Mouse (Mus musculus) heart, embryonic 11.5 days (tissue): ENCODE data around the gene Zfp523. TPM values are rescaled to one million over a fixed set of nuclear protein-coding genes. Genes with fewer than 3 reads are reported as not detected.
A peak's percentile ranks its signal among the peaks of the same experiment; 100 is the strongest.

Source experiments
- ATAC-seq: fragments of 200-750 bp; cut with Nextera tagmentation; replicated peaks from 2 replicates; pipeline ENCODE4 v1.8.0; 2017; ENCODE audit warnings: moderate library complexity; ENCODE audit not compliant: insufficient number of reproducible peaks, low FRiP score, low TSS enrichment
- H3K27ac ChIP-seq: fragments of 300-500 bp; sonication (generic); 2 replicates; pipeline ENCODE4 v1.5.1; 2014; ENCODE audit warnings: mild to moderate bottlenecking, low read depth, low read length
- H3K27me3 ChIP-seq: fragments of 300-500 bp; sonication (generic); 2 replicates; pipeline ENCODE4 v1.6.1; 2014; ENCODE audit warnings: mild to moderate bottlenecking, low read length, mixed read lengths; ENCODE audit not compliant: control insufficient read depth, insufficient read depth
- H3K36me3 ChIP-seq: fragments of 300-500 bp; sonication (generic); 2 replicates; pipeline ENCODE4 v1.6.1; 2014; ENCODE audit warnings: mild to moderate bottlenecking, low read length, moderate library complexity, mixed read lengths; ENCODE audit not compliant: control insufficient read depth, insufficient read depth
- H3K4me1 ChIP-seq: fragments of 300-500 bp; sonication (generic); 2 replicates; pipeline ENCODE4 v1.6.1; 2014; ENCODE audit warnings: low read length; ENCODE audit not compliant: control insufficient read depth, insufficient read depth
- H3K4me2 ChIP-seq: fragments of 300-500 bp; sonication (generic); 2 replicates; pipeline ENCODE4 v1.6.1; 2014; ENCODE audit warnings: mild to moderate bottlenecking, moderate library complexity
- H3K4me3 ChIP-seq: fragments of 300-500 bp; sonication (generic); 2 replicates; pipeline ENCODE4 v1.5.1; 2014; ENCODE audit warnings: low read depth, low read length
- H3K9ac ChIP-seq: fragments of 300-500 bp; sonication (generic); 2 replicates; pipeline ENCODE4 v1.6.1; 2014; ENCODE audit warnings: mild to moderate bottlenecking, low read depth, low read length, moderate library complexity
- H3K9me3 ChIP-seq: fragments of 300-500 bp; sonication (generic); replicated peaks from 2 replicates; pipeline ENCODE4 v1.6.1; 2016; ENCODE audit warnings: low read length; ENCODE audit not compliant: control insufficient read depth
- WGBS: fragments of 180-500 bp; shearing (Covaris S2); extraction: QIAGEN DNeasy Blood & Tissue Kit; methylation state at CpG from one replicate; pipeline ENCODE4 v1.1.7; 2014; ENCODE audit not compliant: insufficient replicate concordance; 5-methylcytosine and 5-hydroxymethylcytosine counted together
- polyA plus RNA-seq: library from polyadenylated mRNA; unstranded; fragments of >200 nt; fragmentation: Nextera tagmentation; extraction: Ambion mirVana; gene quantifications from 2 replicates; pipeline ENCODE4 v1.2.1, GENCODE M21; 2014

Gene Zfp523
- polyA plus RNA-seq, 1 experiment from 2014 or later = 21.0 TPM

DNA sequence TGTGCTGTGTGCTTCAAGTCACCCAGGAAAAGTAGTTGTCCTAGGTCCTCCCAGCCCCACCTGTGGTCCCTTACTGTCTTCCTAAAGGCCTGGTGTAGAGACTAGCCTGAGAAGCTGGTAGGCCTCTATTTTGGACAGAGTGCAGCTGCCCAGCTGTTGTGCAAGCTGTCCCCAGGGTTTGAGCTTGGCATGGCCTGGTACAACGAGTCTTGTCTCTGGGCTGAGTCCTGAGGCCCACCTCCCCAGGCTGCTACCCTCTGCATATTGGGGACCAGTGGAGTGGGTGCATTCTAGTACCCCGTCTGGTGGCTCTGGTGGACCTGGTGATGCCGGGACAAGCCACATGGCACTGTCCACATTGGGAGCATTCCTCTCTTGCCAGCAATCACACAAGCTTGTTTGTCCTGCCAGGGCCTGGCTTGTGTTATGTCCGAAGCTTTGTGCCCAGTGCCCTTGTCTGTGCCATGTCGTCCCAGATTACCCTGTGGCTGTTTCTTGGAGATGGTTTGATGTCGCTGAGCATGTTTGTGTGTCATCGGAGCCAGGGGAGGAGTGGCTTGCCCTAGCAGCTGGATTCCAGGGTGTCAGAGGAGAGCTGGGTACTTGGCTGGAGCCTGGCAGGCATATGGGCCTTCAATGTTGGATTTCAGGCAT is 59.2 kb downstream of the Zfp523 start:
- Histone ChIP-seq H3K4me3 (no peak overlapping the region), H3K4me1 (0 out of 2 replicates have a peak, but pooled peaks cover 3% of the 10 kb centered on the region), H3K4me2 (no peak overlapping the region), H3K36me3 (no peaks in the 10 kb centered on the region; the same call in 1 of the 2 replicates), H3K9me3 (no peaks in the 10 kb centered on the region), H3K27ac (no peak overlapping the region), H3K9ac (no peak overlapping the region), H3K27me3 (no peaks in the 10 kb centered on the region)
- 82% methylated on average over 7 of the region's 7 CpGs for WGBS
- no peak for ATAC-seq

- 78% methylated on average over 4 of the region's 4 CpGs for WGBS
- Histone ChIP-seq H3K4me1 (0 out of 2 replicates have a peak, but pooled peaks cover 3% of the 10 kb centered on the region), H3K27me3 (no peaks in the 10 kb centered on the region), H3K9ac (no peak overlapping the region), H3K27ac (no peak overlapping the region), H3K36me3 (no peaks in the 10 kb centered on the region; the same call in 1 of the 2 replicates), H3K9me3 (no peaks in the 10 kb centered on the region), H3K4me2 (no peak overlapping the region), H3K4me3 (no peak overlapping the region)
- ATAC-seq = no peak
These were observed 59.7 kb downstream of the Zfp523 start for GRCm38 (mm10) chr17:28236636-28237015.

GRCm38 (mm10) chr17:28237362-28237761 is 60.4 kb downstream of the Zfp523 start:
- no peak overlapping the region for H3K9ac ChIP-seq
- H3K9me3 ChIP-seq = no peaks in the 10 kb centered on the region
- ATAC-seq = no peak
- H3K36me3 ChIP-seq = no peaks in the 10 kb centered on the region; the same call in 1 of the 2 replicates
- no peak overlapping the region for H3K4me2 ChIP-seq
- H3K27ac ChIP-seq = no peak overlapping the region
- no peak overlapping the region for H3K4me3 ChIP-seq
- no peaks in the 10 kb centered on the region for H3K27me3 ChIP-seq
- H3K4me1 ChIP-seq = peaks cover 7% of the 10 kb centered on the region; the same call in 1 of the 2 replicates
- WGBS = 79% methylated on average over 5 of the region's 5 CpGs

- Histone ChIP-seq H3K4me2 (no peak overlapping the region), H3K9ac (no peak overlapping the region), H3K4me3 (no peak overlapping the region), H3K27ac (no peak overlapping the region), H3K9me3 (no peaks in the 10 kb centered on the region), H3K36me3 (no peaks in the 10 kb centered on the region; the same call in 1 of the 2 replicates), H3K4me1 (peaks cover 9% of the 10 kb centered on the region; the same call in 1 of the 2 replicates), H3K27me3 (no peaks in the 10 kb centered on the region)
- ATAC-seq = no peak
- 67% methylated on average over 6 of the region's 6 CpGs for WGBS
These were observed 60.9 kb downstream of the Zfp523 start for GRCm38 (mm10) chr17:28237874-28238273.

DNA sequence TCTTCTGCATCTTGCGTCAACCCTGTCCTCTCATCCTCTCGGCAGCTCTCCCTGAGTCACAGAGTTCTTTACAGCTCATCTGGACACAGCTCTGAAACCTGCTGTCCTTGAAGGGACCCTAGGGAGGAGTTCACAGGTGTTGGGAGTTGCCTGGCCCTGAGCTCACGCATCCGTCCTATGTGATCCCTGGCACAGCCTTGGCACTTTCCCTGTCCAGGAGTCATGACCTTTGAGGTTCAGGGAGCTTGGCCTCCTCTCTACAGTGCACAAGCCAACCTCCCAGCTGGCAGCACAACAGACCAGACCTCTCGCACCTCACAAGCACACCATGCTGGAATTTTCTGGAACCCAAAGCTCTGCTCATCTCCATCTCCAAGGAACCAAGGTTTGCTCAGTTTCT is 63.9 kb downstream of the Zfp523 start:
- H3K9me3 ChIP-seq = no peaks in the 10 kb centered on the region
- H3K4me1 ChIP-seq = peaks cover 20% of the 10 kb centered on the region
- H3K36me3 ChIP-seq = no peaks in the 10 kb centered on the region; the same call in none of the 2 replicates
- no peak overlapping the region for H3K9ac ChIP-seq
- WGBS = 83% methylated on average over 5 of the region's 5 CpGs
- no peak overlapping the region for H3K27ac ChIP-seq
- H3K4me2 ChIP-seq = no peak overlapping the region
- no peak for ATAC-seq
- no peaks in the 10 kb centered on the region for H3K27me3 ChIP-seq
- no peak overlapping the region for H3K4me3 ChIP-seq

GRCm38 (mm10) chr17:28242296-28242695 is 65.4 kb downstream of the Zfp523 start:
- Histone ChIP-seq H3K27me3 (no peaks in the 10 kb centered on the region), H3K9me3 (no peaks in the 10 kb centered on the region), H3K4me3 (no peak overlapping the region), H3K36me3 (no peaks in the 10 kb centered on the region; the same call in none of the 2 replicates), H3K9ac (no peak overlapping the region), H3K27ac (no peak overlapping the region), H3K4me1 (peaks cover 22% of the 10 kb centered on the region), H3K4me2 (no peak overlapping the region)
- ATAC-seq = no peak
- WGBS = 66% methylated on average over 6 of the region's 6 CpGs

DNA sequence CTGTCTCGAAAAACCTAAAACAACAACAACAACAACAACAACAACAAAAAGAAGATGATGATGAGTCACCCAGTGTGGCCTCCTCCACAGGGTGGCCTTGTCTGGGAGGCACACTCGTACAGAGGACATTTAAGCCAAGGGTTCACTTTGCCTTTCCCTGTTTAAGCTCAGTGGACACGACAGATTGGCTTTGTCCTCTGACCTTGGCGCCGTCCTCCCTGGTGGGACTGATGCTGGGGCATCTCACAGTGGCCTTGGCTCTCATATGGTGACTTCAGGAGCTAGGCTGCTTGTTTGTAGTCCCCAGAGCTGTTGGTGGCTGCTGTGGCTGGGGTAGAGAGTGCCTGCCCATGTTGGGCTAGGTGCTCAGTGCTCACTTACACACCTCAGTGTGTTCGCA is 67.3 kb downstream of the Zfp523 start:
- H3K4me3 ChIP-seq = no peak overlapping the region
- H3K4me1 ChIP-seq = peaks cover 31% of the 10 kb centered on the region
- ATAC-seq = no peak
- H3K9me3 ChIP-seq = no peaks in the 10 kb centered on the region
- H3K36me3 ChIP-seq = no peaks in the 10 kb centered on the region; the same call in none of the 2 replicates
- H3K9ac ChIP-seq = no peak overlapping the region
- H3K27me3 ChIP-seq = no peaks in the 10 kb centered on the region
- H3K27ac ChIP-seq = peak overlapping the region; percentile 29; the same call in 1 of the 2 replicates
- H3K4me2 ChIP-seq = no peak overlapping the region
- 69% methylated on average over 6 of the region's 6 CpGs for WGBS

DNA sequence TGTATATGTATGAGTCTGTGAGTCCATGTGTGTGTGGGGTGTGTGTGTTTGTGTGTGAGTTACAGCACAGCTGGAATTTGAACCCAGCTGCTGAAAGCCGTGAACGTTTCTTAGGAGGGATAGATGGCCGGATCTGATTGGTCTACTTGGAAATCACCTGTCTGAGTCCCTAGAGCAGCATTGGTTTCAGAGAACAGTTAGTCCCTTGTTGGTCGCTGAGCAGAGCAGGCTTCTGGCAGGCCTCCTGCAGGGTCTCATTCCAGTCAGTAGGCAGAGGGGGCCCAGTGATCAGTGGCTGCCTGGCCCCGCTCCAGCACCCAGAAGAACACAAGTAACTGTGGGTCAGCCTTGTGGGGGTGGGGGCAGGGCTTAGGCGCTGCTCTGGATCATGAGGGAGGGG is 67.8 kb downstream of the Zfp523 start:
- Histone ChIP-seq H3K4me3 (no peak overlapping the region), H3K4me2 (no peak overlapping the region), H3K9me3 (no peaks in the 10 kb centered on the region), H3K27ac (peak overlapping the region; percentile 22; the same call in 1 of the 2 replicates), H3K27me3 (no peaks in the 10 kb centered on the region), H3K4me1 (peaks cover 31% of the 10 kb centered on the region), H3K9ac (0 out of 2 replicates have a peak overlapping the region, but pooled peaks have one; percentile 10), H3K36me3 (no peaks in the 10 kb centered on the region; the same call in none of the 2 replicates)
- no peak for ATAC-seq
- WGBS = 48% methylated on average over 6 of the region's 6 CpGs

DNA sequence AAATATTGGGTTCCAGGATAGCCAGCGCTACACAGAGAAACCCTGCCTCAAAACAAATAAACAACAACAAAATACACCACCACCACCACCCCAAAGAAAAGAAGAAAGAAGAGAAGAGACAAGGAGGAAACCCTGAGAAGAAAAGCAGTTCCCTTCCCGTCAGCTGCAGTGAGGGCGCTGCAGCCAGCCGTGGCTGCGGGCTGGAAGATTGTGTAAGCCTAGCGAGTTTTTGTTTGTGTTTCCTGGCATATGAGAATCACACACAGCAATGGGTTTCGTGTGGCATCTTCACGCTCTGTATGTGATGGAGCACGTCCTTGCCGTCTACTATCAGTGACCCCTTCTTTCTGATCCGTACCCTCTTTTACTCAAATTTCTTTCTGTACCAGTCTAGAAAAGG is 69.7 kb downstream of the Zfp523 start:
- H3K9me3 ChIP-seq = no peaks in the 10 kb centered on the region
- no peak overlapping the region for H3K9ac ChIP-seq
- H3K27ac ChIP-seq = no peak overlapping the region
- no peak for ATAC-seq
- no peak overlapping the region for H3K4me2 ChIP-seq
- WGBS = 74% methylated on average over 11 of the region's 11 CpGs
- H3K4me3 ChIP-seq = no peak overlapping the region
- peaks cover 31% of the 10 kb centered on the region for H3K4me1 ChIP-seq
- H3K27me3 ChIP-seq = no peaks in the 10 kb centered on the region
- no peaks in the 10 kb centered on the region; the same call in 1 of the 2 replicates for H3K36me3 ChIP-seq
